In the genomic region with DNA sequence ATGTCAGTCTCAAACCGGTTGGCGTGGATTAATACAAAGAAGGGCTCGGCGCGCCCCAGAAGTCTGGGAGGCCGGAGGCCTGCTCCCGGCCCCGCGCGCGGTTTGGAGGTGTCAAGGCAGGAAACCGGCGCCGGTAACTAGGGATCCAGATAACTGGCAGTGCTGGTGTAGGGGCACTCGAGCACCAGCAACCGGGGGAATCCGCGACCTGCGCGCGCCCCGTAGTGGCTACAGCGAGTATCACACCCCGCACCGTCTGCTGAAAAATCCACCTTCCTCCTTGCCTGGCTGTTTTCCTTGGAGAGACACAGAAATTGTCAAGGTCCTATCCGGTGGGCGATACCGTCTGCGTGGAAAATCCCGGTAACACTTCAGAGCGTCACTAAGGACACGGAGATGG, we compare ENCODE assay signal across 8 mouse cellular contexts. TPM values are rescaled to one million over a fixed set of nuclear protein-coding genes. Genes with fewer than 3 reads are reported as not detected.
A peak's percentile ranks its signal among the peaks of the same experiment; 100 is the strongest.
DNase-seq lines count a peak whose midpoint lies in the region; ATAC-seq and TF ChIP-seq lines count a peak whose summit lies in the region.

No protein-coding gene starts in this region.

- H3K27ac ChIP-seq in embryonic facial prominence, embryonic 12.5 days = no peak overlapping the region
- no peak overlapping the region for H3K27ac ChIP-seq in limb, embryonic 12.5 days
- no peak overlapping the region for H3K27ac ChIP-seq in midbrain, embryonic 14.5 days (replicated peaks; ENCODE audit: low read depth, low read length)
- H3K27ac ChIP-seq in spleen, adult 2 months (ENCODE audit: insufficient read depth, low read length) = no peak overlapping the region

- no peak overlapping the region; the same call in 1 of the 2 replicates for H3K4me3 ChIP-seq in embryonic facial prominence, embryonic 12.5 days
- 0 out of 2 replicates have a peak overlapping the region, but pooled peaks have one; percentile 12 for H3K4me3 ChIP-seq in limb, embryonic 12.5 days (replicated peaks)
- no peak overlapping the region; the same call in 1 of the 2 replicates for H3K4me3 ChIP-seq in midbrain, embryonic 14.5 days (replicated peaks; ENCODE audit: low read depth, low read length)
- H3K4me3 ChIP-seq in spleen, adult 2 months (ENCODE audit: extremely low read depth, insufficient read depth, insufficient read length) = no peak overlapping the region

- DNase-seq in 3T3-L1 (ENCODE audit: low read depth, low spot score) = peak; percentile 85
- peak; percentile 89 for DNase-seq in adrenal gland, postnatal 25 days
- peak; percentile 49 to 75 for DNase-seq in heart, adult 9 months (ENCODE audit: low spot score in 2 of 2)
- DNase-seq in kidney, adult 8-10 months = peak; percentile 69 to 90
- peak; percentile 91 for DNase-seq in midbrain, embryonic 14.5 days
- peak in 1 of 2 experiments; percentile 65 for DNase-seq in spleen, adult 2 months (ENCODE audit: low read depth in 1 of 2, low spot score in 2 of 2)

- peak overlapping the region; percentile 38 for H3K4me2 ChIP-seq in embryonic facial prominence, embryonic 12.5 days (replicated peaks)
- H3K4me2 ChIP-seq in limb, embryonic 12.5 days = peak overlapping the region; percentile 38
- H3K4me2 ChIP-seq in midbrain, embryonic 14.5 days (ENCODE audit: low read length) = peak overlapping the region; percentile 26; the same call in 1 of the 2 replicates

- no peak for TF ChIP-seq POLR2A in spleen, adult 2 months (IDR thresholded peaks at IDR 0.05; ENCODE audit: low read depth, low read length)

- 1% methylated on average over 32 of the region's 32 CpGs for WGBS in embryonic facial prominence, embryonic 12.5 days
- under 1% methylated on average over 32 of the region's 32 CpGs for WGBS in limb, embryonic 12.5 days
- WGBS in midbrain, embryonic 14.5 days = under 1% methylated on average over 32 of the region's 32 CpGs
- WGBS in spleen, adult 2 months = under 1% methylated on average over 32 of the region's 32 CpGs

- H3K27me3 ChIP-seq in embryonic facial prominence, embryonic 12.5 days = peaks cover 100% of the 10 kb centered on the region
- peaks cover 100% of the 10 kb centered on the region for H3K27me3 ChIP-seq in limb, embryonic 12.5 days
- peaks cover 93% of the 10 kb centered on the region for H3K27me3 ChIP-seq in midbrain, embryonic 14.5 days (ENCODE audit: control insufficient read depth, insufficient read depth, low read length)
- peaks cover 34% of the 10 kb centered on the region for H3K27me3 ChIP-seq in spleen, adult 2 months (ENCODE audit: control insufficient read depth, insufficient read depth, low read length)

- H3K36me3 ChIP-seq in embryonic facial prominence, embryonic 12.5 days = no peaks in the 10 kb centered on the region
- H3K36me3 ChIP-seq in limb, embryonic 12.5 days = no peaks in the 10 kb centered on the region
- no peaks in the 10 kb centered on the region for H3K36me3 ChIP-seq in midbrain, embryonic 14.5 days (ENCODE audit: control insufficient read depth, insufficient read depth, low read length)
- H3K36me3 ChIP-seq in spleen, adult 2 months (ENCODE audit: control insufficient read depth, insufficient read depth, low read length) = no peaks in the 10 kb centered on the region

- peaks cover 31% of the 10 kb centered on the region for H3K4me1 ChIP-seq in embryonic facial prominence, embryonic 12.5 days
- H3K4me1 ChIP-seq in limb, embryonic 12.5 days (replicated peaks) = peaks cover 44% of the 10 kb centered on the region
- H3K4me1 ChIP-seq in midbrain, embryonic 14.5 days (ENCODE audit: control insufficient read depth, insufficient read depth, low read length) = peaks cover 31% of the 10 kb centered on the region
- H3K4me1 ChIP-seq in spleen, adult 2 months (ENCODE audit: control insufficient read depth, insufficient read depth, insufficient read length) = peaks cover 26% of the 10 kb centered on the region

- H3K9me3 ChIP-seq in embryonic facial prominence, embryonic 12.5 days = no peaks in the 10 kb centered on the region
- H3K9me3 ChIP-seq in limb, embryonic 12.5 days = no peaks in the 10 kb centered on the region
- no peaks in the 10 kb centered on the region for H3K9me3 ChIP-seq in midbrain, embryonic 14.5 days (ENCODE audit: control insufficient read depth, low read length)

- no peak overlapping the region for H3K9ac ChIP-seq in embryonic facial prominence, embryonic 12.5 days
- H3K9ac ChIP-seq in limb, embryonic 12.5 days (replicated peaks) = no peak overlapping the region; the same call in 1 of the 2 replicates
- H3K9ac ChIP-seq in midbrain, embryonic 14.5 days (replicated peaks; ENCODE audit: low read length) = no peak overlapping the region

- peak; percentile 86 for TF ChIP-seq CTCF in spleen, adult 2 months (IDR thresholded peaks at IDR 0.05; ENCODE audit: extremely low read depth, insufficient read depth, insufficient read length, insufficient replicate concordance)

- ATAC-seq in embryonic facial prominence, embryonic 12.5 days (ENCODE audit: insufficient number of reproducible peaks, insufficient read depth, low FRiP score, low TSS enrichment) = no peak
- ATAC-seq in limb, embryonic 12.5 days (ENCODE audit: insufficient number of reproducible peaks, insufficient read depth, low FRiP score, low TSS enrichment, low read depth) = no peak
- no peak for ATAC-seq in midbrain, embryonic 14.5 days (ENCODE audit: low FRiP score, low TSS enrichment)

RNA-seq across cellular contexts. Expression of gene Ddn, which starts 5.2 kb away (rescaled TPM):
- 0.09 and 0.24 TPM in 2 replicates for total RNA-seq in adrenal gland, postnatal 25 days (2021)
- 0.04 TPM in 1 of 2 replicates, not detected in the other for polyA plus RNA-seq in embryonic facial prominence, embryonic 12.5 days (2016; fragmentation: Nextera tagmentation; extraction: Ambion mirVana)
- 0.23 TPM in 1 of 2 replicates, not detected in the other for polyA plus RNA-seq in limb, embryonic 12.5 days (2016; fragmentation: Nextera tagmentation; extraction: Ambion mirVana)
- polyA plus RNA-seq in midbrain, embryonic 14.5 days (2014; fragmentation: Nextera tagmentation; extraction: Ambion mirVana) = 0.57 and 0.66 TPM in 2 replicates
- polyA plus RNA-seq in spleen, adult 2 months (2012; rRNA removed) = 0.20 and 0.39 TPM in 2 replicates

RNA-seq across cellular contexts. Expression of gene Wnt1, which starts 14.4 kb away (rescaled TPM):
- not detected in 2 replicates for total RNA-seq in adrenal gland, postnatal 25 days (2021)
- 0.13 and 0.38 TPM in 2 replicates for polyA plus RNA-seq in embryonic facial prominence, embryonic 12.5 days (2016; fragmentation: Nextera tagmentation; extraction: Ambion mirVana)
- polyA plus RNA-seq in limb, embryonic 12.5 days (2016; fragmentation: Nextera tagmentation; extraction: Ambion mirVana) = not detected in 2 replicates
- 1.3 and 4.1 TPM in 2 replicates for polyA plus RNA-seq in midbrain, embryonic 14.5 days (2014; fragmentation: Nextera tagmentation; extraction: Ambion mirVana)
- polyA plus RNA-seq in spleen, adult 2 months (2012; rRNA removed) = not detected in 2 replicates

RNA-seq across cellular contexts. Expression of gene Wnt10b, which starts 26.1 kb away (rescaled TPM):
- total RNA-seq in adrenal gland, postnatal 25 days (2021) = 0.43 and 0.55 TPM in 2 replicates
- polyA plus RNA-seq in embryonic facial prominence, embryonic 12.5 days (2016; fragmentation: Nextera tagmentation; extraction: Ambion mirVana) = 1.5 and 1.7 TPM in 2 replicates
- 1.5 and 1.7 TPM in 2 replicates for polyA plus RNA-seq in limb, embryonic 12.5 days (2016; fragmentation: Nextera tagmentation; extraction: Ambion mirVana)
- polyA plus RNA-seq in midbrain, embryonic 14.5 days (2014; fragmentation: Nextera tagmentation; extraction: Ambion mirVana) = not detected in 2 replicates
- 0.78 and 0.93 TPM in 2 replicates for polyA plus RNA-seq in spleen, adult 2 months (2012; rRNA removed)

RNA-seq across cellular contexts. Expression of gene Prkag1, which starts 27.3 kb away (rescaled TPM):
- total RNA-seq in adrenal gland, postnatal 25 days (2021) = 60.4 and 78.6 TPM in 2 replicates
- polyA plus RNA-seq in embryonic facial prominence, embryonic 12.5 days (2016; fragmentation: Nextera tagmentation; extraction: Ambion mirVana) = 85.9 and 87.1 TPM in 2 replicates
- polyA plus RNA-seq in limb, embryonic 12.5 days (2016; fragmentation: Nextera tagmentation; extraction: Ambion mirVana) = 81.4 and 88.4 TPM in 2 replicates
- polyA plus RNA-seq in midbrain, embryonic 14.5 days (2014; fragmentation: Nextera tagmentation; extraction: Ambion mirVana) = 56.5 and 72.8 TPM in 2 replicates
- polyA plus RNA-seq in spleen, adult 2 months (2012; rRNA removed) = 42.2 and 45.1 TPM in 2 replicates

RNA-seq across cellular contexts. Expression of gene Arf3, which starts 41.0 kb away (rescaled TPM):
- 118 and 138 TPM in 2 replicates for total RNA-seq in adrenal gland, postnatal 25 days (2021)
- polyA plus RNA-seq in embryonic facial prominence, embryonic 12.5 days (2016; fragmentation: Nextera tagmentation; extraction: Ambion mirVana) = 51.2 and 52.1 TPM in 2 replicates
- 46.5 and 54.1 TPM in 2 replicates for polyA plus RNA-seq in limb, embryonic 12.5 days (2016; fragmentation: Nextera tagmentation; extraction: Ambion mirVana)
- polyA plus RNA-seq in midbrain, embryonic 14.5 days (2014; fragmentation: Nextera tagmentation; extraction: Ambion mirVana) = 57.5 and 63.3 TPM in 2 replicates
- polyA plus RNA-seq in spleen, adult 2 months (2012; rRNA removed) = 65.2 and 70.5 TPM in 2 replicates
